Mouse (Mus musculus): ENCODE measurements around the gene Per3. TPM values are rescaled to one million over a fixed set of nuclear protein-coding genes. Genes with fewer than 3 reads are reported as not detected.
"Not testable (repeated sequence)": the region's sequence is repeated elsewhere in the genome, so short reads cannot be mapped to it uniquely, and the experiment has no call there.

Per3 gene
- total and polyA plus RNA-seq, 3 experiments, result 5.0 to 22.6 (median 15.2) TPM

DNA sequence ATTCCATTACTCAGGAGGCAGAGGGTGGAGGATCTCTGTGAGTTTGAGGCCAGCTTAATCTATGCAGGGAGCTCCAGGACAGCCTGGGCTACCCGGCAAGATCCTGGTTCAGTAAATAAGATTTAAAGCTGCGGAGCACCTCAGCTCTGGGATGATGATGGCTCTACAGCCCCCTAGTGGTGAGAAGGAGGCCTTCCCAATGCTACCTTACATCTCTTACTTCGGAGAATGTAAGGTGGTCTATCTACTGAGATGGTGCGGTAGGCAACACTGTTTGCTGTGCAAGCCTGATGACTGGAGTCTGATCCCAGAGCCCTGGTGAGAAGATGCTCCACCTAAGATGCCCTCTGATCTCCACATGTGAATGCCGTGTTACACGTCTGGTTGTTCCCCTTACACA is 17.5 kb downstream of the Per3 start:
- DNase-seq, result peak; percentile 10

DNA sequence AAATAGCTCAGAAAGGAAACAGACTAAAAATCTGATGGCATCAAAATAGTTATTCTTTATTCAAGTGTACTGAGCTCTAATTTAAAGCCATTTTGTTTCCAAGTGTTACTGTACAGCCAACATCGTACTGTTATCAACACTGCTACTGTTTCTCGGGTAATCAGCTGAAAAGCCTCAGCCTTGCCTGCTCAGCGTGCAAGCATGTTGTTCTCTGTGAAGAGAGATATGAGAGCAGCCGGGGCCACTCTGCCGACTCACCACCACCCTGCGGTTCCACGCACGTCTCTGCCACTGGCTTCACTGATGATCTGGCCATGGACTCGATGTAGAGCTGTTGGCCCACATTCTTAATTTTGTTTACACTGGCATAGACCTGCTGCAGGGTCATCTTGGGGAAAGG is 20.3 kb downstream of the Per3 start:
- DNase-seq, result no peak

DNA sequence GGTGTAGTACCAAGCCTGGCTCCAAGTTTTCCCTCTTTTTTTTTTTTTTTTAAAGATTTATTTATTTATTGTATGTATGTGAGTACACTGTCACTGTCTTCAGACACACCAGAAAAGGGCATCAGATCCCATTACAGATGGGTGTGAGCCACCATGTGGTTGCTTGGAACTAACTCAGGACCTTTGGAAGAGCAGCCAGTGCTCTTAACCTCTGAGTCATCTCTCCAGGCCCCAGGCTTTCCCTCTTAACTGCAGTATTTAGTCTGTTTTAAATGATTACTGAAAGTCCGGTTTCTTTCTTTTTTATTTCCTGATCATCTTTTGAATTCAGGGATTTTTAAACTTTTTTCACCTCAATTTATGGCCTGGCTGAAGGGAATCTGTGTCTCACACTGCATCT is 27.1 kb downstream of the Per3 start:
- not testable (repeated sequence) for DNase-seq

DNA sequence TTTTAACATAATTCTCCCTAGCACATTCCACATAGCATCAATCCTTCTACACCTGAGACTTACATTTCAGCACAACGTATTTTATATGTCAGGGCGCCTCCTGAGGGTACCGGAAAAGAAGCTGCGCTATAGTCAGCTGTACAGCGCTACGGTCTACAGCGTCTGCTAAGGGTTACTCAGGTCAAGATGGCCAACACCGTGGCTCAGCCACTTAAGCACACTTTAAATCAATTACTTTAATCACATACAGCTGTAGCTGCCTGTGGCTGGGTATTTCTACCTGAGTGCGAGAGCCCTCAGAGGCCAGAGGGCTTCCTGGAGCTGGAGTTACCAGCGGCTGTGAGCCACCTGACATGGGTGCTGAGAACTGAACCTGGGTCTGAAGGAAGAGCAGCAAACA is 28.5 kb downstream of the Per3 start:
- no peak for DNase-seq

DNA sequence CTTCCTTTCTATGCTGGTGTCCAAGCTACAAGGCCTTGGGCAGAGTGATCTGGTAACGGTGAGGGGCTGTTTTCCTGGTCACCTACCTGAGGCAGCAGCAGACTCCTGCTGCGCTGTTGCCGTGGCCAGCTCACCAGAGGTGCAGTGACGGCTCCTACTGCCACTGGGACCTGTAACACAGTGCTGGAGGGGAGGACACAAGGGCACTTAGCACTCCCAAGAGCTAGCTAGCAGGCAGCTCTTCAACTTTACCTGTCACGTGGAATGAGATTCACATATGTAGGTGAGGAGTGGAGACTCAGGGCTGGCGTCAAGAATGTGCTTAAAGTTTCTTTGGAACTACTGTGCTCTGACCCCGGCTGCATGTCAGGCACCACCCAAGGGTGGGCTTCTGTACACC is 34.1 kb downstream of the Per3 start:
- no peak for DNase-seq

DNA sequence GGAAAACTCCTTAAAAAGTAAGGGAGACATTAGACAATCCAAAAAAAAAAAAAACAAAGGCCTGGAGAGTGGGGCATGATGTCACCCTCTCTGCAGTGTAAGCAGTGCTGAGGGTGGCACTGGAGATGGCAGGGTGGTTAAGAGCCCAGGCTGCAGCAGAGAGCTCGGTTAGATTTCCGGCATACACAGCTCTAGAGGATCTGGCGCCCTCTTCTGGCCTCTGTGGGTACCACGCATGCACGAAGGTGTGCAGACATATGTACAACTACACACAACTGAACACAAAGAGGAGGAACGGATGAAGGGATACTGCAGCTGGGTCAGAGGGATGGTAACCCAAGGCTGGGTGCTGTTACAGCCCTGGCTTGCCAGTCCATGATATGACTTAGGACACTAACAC is 37.5 kb downstream of the Per3 start:
- peak; percentile 5 for DNase-seq

DNA sequence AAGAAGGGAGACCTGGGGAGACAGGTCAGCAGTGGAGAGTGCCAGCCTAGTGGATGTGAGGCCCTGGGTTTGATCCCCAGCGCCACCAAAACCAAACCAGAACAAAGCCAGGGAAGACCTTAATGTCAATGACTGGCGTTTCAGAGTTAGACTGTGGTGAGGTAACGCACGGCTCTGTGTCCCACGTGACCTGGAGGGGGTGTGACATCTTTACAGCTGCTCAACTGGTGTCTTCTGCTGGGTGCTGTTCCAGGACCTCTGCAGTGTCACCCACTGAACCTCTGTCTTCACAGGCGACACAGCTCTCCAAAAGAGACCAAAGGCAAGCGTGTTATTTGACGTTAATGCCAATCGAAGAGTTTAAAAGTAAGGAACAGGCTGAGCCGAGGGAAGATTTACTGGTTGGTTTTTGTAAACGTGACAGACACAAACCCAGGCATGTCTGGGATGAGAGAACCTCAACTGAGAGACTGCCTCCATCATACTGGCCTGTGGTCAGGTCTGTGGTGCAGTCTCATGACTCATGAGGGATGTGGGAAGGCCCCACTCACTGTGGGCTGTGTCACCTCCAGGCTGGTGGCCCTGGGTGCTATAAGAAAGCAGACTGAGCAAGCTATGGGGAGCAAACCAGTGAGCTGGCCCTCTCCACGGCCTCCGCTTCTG is 38.7 kb downstream of the Per3 start:
- no peak for DNase-seq

DNA sequence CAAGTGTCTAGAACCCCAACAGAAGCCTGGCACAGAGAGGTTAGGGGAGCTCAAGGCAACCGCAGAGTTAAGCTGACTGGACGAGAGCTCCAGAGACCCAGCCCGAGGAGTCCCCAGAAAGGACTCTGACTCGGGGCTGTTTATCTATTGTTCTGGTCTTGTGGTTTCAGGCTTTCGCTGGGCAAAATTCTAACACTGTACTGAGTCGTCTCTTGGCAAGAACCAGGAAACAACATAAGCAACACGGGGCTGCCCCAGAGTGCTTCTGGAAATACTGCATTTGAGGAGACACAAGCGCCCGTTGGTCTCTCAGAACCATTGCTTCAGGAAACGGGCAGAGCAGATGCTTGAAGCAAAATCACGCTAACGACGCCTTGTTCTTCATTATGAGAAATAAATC is 43.1 kb downstream of the Per3 start:
- no peak for DNase-seq

DNA sequence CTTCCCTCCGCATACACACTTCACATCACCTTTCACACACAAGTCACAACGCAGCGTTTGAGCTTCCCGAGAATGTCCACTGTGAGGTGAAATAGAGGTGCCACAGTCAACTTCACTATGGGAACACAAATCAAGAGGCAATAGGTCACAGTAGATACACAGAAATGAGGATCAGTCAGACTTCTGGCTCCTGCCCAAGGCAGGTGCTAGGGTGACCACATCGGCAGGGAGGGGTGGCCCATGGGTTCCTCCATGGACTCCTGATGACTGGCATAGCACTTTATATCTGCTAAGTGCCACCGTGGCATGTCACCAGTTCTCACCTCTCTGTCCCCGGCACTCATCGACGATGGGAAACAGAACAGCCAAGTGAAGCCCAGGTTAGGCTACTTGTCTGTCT is 45.8 kb downstream of the Per3 start:
- DNase-seq, result no peak

DNA sequence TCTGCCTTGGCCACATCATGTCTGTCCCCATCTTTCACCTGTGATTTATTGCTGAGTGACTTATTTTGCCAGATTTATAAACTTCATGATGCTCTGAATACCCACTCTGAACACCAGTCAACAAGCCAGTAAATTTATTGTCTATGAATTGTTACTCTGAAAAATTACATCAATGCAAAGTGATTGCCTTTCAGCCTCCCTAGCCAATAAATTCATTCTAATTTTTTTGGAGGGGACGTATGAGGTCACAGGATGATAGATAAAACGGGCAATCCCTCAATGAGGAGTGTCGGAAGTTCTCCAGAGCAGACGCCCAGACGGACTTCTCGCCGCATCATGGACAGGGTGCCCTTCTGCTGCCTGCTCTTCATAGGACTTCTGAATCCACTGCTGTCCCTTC is 47.7 kb downstream of the Per3 start, which contains the start of gene Uts2:
Gene Uts2 (plus strand): TSS at position 301 of the 400 bp plus-strand sequence.
- DNase-seq, result no peak

DNA sequence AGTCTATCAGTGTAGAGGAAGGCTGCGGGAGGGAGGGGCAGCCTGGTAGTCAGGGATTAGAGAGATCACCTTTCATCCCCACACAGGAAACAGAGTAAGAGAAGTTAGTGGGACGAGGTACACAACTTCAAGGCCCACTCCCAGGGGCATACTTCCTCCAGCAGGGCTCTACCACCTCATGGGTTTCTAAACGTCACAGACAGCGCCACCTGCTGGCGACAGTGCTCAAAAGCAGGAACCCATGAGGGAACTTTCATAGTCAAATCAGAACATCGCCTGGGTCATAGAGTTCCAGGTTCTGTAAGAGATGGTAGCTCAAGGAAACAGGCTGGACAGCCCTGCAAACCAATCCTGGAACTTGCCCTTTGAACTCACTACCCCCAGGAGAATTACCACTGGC is 54.3 kb downstream of the Per3 start:
- peak; percentile 19 for DNase-seq

DNA sequence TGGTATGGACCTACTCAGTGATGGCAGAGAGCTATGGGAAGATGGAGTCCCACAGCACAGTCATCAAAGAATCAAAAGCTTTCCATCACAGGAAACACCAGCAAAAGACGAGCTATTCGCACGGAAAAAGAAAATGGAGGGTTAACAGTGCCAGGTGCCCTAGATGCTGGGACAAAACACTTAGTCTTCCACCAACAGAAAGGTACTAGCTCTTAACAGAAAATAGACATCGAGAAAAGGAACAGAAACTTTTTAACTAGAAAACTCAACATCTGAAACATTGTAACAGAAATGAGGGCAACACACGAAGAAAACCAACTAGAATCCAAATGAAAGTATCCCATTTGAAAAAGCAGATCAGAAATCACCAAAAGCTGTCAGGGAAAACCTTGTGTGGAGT is 64.3 kb downstream of the Per3 start:
- no peak for DNase-seq

DNA sequence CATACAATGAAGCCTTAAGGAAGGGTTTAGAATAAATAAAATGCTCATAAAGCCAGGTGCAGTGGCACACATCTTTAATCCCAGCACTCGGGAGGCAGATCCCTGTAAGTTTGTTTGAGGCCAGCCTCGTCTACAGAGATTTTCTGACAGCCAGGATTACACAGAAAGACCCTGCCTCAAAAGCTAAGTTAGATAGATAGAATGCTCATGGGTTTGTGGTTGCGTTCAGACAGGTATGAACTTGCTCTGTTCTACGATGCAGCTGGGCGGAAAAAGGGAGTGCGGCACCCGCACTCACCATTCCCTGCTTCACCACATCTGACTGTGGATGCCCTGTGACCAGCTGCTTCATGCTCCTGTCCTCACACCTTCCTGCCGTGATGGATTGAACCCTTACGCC is 65.0 kb downstream of the Per3 start:
- DNase-seq, result no peak

DNA sequence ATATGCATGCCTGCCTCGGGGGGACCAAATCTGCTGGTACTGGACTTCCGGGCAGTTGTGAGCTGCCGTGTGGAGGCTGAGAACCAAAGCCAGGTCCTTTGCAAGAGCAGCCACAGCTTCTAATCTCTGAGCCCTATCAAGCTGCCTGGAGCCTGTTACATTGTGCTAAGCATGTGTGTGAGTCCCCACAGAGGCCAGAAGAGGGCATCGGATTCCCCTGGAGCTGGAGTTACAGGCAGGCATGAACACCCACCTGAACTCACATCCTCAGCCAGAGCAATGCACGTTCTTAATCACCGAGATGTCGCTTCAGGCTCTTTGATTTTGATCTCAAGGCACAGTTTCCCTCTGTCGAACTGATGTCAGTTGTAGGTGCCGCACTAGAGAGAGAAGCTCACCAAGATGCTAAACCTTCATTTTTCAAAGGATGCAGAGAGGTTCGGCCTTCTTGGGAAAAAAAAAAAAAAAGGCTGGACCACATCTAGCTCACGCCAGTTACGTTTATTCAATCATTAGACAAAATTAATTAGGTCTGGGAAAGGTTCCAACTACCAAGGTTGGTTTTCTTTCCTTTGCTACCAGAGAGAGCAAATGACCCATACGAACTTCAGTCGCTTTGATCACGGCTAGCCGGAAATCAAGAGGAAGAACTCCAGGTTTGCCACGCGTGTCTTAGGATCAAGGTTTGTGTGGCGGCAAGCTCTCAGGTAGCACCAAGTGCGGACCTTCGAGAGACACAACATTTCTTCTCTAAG is 66.1 kb downstream of the Per3 start:
- no peak for DNase-seq

DNA sequence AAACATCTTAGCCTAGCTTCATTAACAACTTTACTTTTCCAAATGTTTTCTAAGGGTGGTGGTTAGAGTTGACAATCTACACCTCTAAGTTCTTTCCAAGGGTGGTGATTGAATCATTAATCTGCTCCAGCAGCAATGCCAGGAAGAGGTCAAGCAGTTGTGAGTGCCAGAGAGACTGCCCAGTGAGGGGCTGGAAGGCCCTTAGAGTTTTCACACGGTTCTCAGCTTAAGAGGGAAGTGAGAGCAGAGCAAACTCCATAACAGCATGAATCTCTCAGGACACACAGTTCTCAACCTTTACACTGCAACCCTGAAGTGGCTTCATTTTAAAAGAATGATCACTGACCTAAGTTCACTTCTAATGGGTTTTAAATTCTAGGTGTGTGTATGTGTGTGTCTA is 69.3 kb downstream of the Per3 start:
- DNase-seq, result no peak

DNA sequence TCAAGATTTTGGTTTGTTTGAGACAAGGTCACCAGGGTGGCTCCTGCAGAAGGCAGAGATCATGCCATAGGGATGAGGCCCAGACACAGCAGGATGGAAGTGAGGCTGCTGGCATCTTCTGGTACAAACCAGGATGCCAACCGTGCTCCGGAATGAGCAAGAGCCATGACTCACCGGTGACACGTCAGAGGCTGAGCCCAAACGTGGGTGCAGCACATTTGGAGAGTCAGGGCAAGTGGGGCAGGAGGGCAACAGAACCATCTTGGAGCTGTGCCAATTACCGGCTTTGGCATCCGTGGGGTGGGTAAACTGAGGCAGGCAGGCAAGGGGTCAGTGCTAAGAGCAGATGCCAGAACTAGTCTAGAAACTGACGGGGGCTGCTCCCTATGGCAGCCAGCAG is 71.2 kb downstream of the Per3 start:
- DNase-seq, result peak; percentile 82

DNA sequence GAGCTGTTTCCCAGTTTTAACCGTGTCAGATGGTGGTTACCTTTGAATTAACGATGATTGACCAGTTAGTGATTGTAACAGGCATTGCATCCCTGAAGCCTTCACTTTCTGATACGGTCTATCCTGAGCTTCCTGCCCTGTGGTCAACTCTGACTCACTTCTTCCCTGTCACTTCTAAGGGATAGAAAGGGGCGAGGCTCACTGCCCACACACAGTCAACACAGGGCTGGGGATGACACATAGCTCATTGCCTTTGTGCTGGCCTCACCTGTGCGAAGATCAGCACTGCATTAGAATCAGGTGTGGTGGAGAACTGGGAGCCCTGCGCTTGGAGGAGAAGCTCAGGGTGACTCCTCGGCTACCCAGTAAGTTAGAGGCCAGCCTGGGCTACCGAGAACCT is 75.5 kb downstream of the Per3 start:
- DNase-seq, result no peak

DNA sequence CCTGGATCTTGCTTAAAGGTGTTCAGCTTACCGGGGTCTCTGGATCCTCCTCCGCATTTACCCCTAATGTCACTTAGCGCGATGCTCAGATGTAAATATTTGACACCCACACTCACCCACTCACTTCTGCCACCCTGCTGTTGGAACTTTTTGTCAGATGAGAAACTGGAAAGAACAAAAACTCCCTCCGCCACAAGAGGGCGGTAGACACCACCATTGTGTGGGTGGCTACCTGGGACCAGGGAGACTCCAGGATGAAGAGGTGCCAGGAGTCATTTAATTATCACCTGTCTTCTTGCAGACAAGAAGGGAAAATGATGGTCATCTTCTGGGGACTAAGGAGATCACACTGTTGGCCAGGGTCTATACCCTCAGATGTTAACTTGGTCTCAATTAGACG is 77.9 kb downstream of the Per3 start:
- DNase-seq, result peak; percentile 54

DNA sequence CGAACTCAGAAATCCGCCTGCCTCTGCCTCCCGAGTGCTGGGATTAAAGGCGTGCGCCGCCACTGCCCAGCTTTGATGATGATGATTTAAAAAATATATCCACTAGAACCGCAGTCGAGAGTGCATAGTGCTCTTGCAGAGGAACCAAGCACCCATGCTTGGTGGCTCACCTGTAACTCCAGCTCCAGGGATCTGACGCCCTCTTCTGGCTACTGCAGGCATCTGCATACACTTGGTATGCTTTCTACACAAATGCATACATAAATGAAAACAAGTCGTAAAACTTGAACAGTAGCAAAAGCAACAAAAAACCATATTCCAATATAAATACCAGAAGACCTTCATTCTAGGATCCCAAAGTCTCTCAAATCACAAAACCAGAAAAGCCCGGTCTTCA is 78.9 kb downstream of the Per3 start:
- no peak for DNase-seq

DNA sequence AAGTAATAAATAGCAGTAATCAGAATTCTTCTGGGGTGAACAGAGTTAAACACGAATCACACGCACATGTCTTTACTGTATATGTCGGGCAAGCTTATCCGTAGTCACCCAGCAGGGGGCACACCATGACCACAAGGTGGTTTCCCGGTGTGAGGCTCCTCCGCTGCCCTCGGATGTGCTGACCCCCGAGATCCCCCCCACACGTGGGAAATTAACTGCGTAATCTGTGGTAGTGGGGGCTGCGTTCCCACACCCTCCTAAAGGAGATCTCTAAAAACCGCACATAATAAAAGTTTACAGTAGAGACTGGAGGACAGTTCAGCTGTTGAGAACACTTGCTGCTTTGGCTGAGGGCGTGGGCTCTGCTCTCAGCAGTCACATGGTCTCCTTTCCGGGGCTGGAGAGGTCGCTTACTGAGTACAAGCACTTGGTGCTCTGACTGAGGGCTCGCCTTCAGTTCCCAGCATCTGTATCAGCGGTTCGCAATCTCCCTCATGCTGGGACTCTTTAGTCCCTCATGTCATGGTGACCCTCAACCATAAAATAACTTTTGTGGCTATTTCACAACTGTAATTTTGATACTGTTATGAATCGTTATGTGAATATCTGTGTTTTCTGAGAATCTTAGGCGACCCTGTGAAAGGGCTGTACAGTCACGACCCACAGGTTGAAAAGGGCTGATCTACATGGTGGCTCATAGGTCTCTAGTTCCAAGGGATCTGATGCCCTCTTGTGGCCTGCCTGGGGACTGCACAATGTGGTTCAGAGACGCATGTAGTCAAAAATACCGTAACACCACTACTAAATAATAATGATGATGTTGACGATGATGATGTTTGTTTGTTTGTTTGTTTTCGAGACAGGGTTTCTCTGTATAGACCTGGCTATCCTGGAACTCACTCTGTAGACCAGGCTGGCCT is 79.6 kb downstream of the Per3 start:
- peak; percentile 82 for DNase-seq

DNA sequence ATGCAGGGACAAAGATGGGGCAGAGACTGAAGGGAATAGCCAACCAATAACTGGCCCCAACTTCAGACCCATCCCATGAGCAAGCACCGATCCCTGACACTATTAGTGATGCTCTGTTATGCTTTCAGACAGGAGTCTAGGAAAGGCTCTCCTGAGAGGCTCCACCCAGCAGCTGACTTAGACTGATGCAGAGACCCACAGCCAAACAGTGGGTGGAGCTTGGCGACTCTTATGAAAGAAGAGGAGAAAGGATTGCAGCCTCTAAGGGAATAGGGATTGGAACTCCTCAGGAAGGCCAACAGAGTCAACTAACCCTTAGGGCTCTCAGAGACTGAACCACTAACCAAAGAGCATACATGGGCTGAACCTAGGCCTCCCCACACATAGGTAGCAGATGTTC is 80.8 kb downstream of the Per3 start:
- DNase-seq, result no peak

DNA sequence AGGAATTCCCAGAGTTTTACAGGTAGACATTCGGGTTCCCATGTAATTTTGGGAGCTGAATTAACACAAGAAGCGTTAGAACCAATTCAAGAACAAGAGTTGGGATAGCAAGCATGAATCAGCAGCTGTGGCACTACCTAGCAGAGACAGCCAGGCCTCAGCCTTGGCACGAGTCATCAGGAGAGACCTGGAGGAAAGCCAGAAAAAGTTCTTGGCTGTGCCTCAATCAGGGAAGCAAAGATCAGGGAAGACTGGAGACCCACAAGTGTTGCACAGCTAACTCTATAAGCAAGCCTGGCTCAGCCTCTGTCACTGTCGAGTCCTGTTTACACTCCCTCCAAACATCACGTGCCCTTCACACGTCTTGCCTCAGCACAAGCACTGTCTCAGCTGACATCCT is 82.2 kb downstream of the Per3 start:
- peak; percentile 87 for DNase-seq

DNA sequence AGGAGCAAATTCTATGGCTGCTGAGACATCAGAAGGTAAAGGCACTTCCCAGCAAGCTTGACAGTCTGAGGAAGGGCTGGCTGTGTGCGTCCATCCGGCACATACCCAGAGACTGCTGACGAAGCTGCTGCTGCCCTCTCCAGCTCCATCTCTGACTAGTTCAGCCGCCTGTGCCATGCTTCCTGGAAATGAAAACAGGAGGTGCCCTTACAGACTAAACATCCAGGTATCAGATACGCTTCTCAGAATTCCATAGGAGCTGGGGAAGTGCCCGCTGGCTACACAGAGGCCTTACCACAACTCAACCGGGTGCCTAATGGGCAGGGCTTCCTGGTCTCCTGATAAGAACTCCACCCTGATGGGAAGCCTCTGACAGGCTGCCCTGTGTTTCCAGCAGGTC is 85.9 kb downstream of the Per3 start:
- no peak for DNase-seq

Measured in adrenal gland, adult 2 months (tissue).